Mouse (Mus musculus) stomach, embryonic 16.5 days (tissue): ENCODE measurements around the gene Cacna2d3. TPM values are rescaled to one million over a fixed set of nuclear protein-coding genes. Genes with fewer than 3 reads are reported as not detected.

Experiments
- ATAC-seq: fragments of 200-750 bp; cut with Nextera tagmentation; 2 replicates; pipeline ENCODE4 v1.8.0; 2017; ENCODE audit warnings: moderate number of reproducible peaks, moderate TSS enrichment; ENCODE audit not compliant: insufficient read depth, low FRiP score
- H3K27ac ChIP-seq: fragments of 300-500 bp; sonication (generic); 2 replicates; pipeline ENCODE4 v1.5.1; 2014; ENCODE audit warnings: low read length
- H3K27me3 ChIP-seq: fragments of 300-500 bp; sonication (generic); 2 replicates; pipeline ENCODE4 v1.6.1; 2014; ENCODE audit warnings: low read length, control low read depth, mixed read lengths; ENCODE audit not compliant: control insufficient read depth, insufficient read depth
- H3K36me3 ChIP-seq: fragments of 300-500 bp; sonication (generic); 2 replicates; pipeline ENCODE4 v1.6.1; 2014; ENCODE audit warnings: low read length; ENCODE audit not compliant: control insufficient read depth, insufficient read depth
- H3K4me1 ChIP-seq: fragments of 300-500 bp; sonication (generic); 2 replicates; pipeline ENCODE4 v1.6.1; 2014; ENCODE audit warnings: low read length, control low read depth, mixed read lengths; ENCODE audit not compliant: control insufficient read depth, insufficient read depth
- H3K4me2 ChIP-seq: fragments of 300-500 bp; sonication (generic); 2 replicates; pipeline ENCODE4 v1.6.1; 2014; ENCODE audit warnings: low read depth, low read length, mixed read lengths
- H3K4me3 ChIP-seq: fragments of 300-500 bp; sonication (generic); replicated peaks from 2 replicates; pipeline ENCODE4 v1.5.1; 2014; ENCODE audit warnings: mild to moderate bottlenecking, low read length
- H3K9ac ChIP-seq: fragments of 300-500 bp; sonication (generic); 2 replicates; pipeline ENCODE4 v1.6.1; 2014; ENCODE audit warnings: low read length
- H3K9me3 ChIP-seq: fragments of 300-500 bp; sonication (generic); replicated peaks from 2 replicates; pipeline ENCODE4 v1.6.1; 2016; ENCODE audit warnings: low read length, control low read depth; ENCODE audit not compliant: control insufficient read depth
- whole genome bisulfite sequencing: fragments of 180-500 bp; shearing (Covaris S2); extraction: QIAGEN DNeasy Blood & Tissue Kit; methylation state at CpG from one replicate; pipeline ENCODE4 v1.1.7; 2014; 5-methylcytosine and 5-hydroxymethylcytosine counted together
- polyA plus RNA-seq: library from polyadenylated mRNA; unstranded; fragments of >200 nt; fragmentation: Nextera tagmentation; extraction: Ambion mirVana; gene quantifications from 2 replicates; pipeline ENCODE4 v1.2.1, GENCODE M21; 2015

Gene Cacna2d3
- polyA plus RNA-seq, 1 experiment from 2014 or later, result 1.6 TPM

DNA sequence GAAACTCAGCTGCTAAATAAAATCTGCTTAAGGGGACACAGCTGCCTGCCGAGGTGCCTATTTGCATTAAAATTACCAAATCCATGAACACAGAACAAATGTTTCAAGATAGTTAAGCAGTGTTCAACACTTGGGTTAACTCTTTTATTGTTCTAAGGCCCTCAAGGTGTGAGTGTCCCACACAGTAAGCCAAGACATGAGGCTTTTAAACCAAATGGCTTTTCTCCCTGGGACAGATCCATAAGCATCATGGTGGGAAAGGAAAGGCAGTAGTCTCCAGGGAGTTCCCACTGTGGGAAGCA lies 516.7 kb downstream of the Cacna2d3 start:
- WGBS, result 58% methylated on average over 1 of the region's 1 CpGs
- Histone ChIP-seq H3K4me3 (no peak overlapping the region), H3K9ac (no peak overlapping the region), H3K4me1 (no peaks in the 10 kb centered on the region), H3K27ac (no peak overlapping the region), H3K36me3 (no peaks in the 10 kb centered on the region), H3K4me2 (no peak overlapping the region), H3K9me3 (no peaks in the 10 kb centered on the region), H3K27me3 (no peaks in the 10 kb centered on the region)
- ATAC-seq, result no peak

DNA sequence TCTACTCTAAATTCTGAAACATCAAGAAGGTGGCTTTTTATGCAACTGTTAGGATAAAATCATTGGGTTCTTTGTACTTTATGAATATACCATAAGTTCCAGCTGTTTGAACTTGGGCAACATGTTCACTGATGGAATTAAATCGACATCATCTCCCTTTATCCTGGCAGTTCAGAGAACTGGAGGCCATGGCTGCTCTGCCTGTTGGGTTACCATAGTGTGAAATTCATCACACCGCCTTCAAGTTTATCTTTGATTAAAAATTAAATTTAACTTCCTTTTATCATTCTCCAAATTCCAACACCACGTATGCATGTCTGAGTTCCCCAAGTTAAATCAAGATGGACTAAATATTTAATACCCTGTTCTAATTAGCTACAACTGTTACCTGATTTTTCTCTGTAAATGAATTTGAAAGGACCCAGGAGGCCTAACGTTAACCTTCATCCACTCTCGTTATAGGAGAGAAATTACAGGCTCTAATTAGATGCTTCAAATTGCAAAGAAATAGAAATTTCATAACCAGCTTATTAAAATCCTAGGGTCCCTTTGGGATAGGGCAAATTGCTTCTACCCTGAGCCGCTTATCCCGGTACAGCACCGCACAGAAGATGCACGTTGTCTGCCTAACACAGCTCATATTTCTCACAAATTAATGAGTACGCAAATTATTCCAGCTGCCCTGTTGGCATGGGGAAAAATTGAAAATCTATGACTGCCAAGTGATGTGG lies 517.3 kb downstream of the Cacna2d3 start:
- ATAC-seq, result no peak
- no peak overlapping the region for H3K27ac ChIP-seq

DNA sequence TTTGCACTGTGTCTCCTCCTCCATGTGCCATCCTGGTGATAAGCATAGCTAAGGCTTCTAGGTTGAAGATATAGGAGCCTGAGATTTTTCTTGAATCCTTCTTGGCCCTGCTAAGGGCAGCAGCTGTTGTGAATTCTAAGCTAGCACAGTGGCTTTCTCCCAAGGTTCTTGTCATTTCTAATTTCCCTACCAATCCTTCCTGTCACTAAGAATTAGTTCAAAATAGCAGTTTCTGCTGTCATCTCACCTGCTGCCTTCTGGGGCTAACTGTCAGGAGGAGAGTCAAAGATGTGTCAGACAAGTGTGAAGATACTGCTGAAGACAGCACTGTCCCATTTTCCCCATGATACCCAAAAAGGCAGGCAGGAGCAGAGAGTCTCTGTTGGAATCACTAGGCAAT lies 525.5 kb downstream of the Cacna2d3 start:
- Histone ChIP-seq H3K4me2 (no peak overlapping the region), H3K4me3 (no peak overlapping the region), H3K9me3 (no peaks in the 10 kb centered on the region), H3K4me1 (no peaks in the 10 kb centered on the region), H3K27me3 (no peaks in the 10 kb centered on the region), H3K27ac (no peak overlapping the region), H3K9ac (no peak overlapping the region), H3K36me3 (no peaks in the 10 kb centered on the region)
- ATAC-seq, result no peak

More for the DNA sequence above, 517.3 kb downstream of the Cacna2d3 start:
- 81% methylated on average over 10 of the region's 10 CpGs for WGBS
- H3K4me1 ChIP-seq, result no peaks in the 10 kb centered on the region
- H3K9me3 ChIP-seq, result no peaks in the 10 kb centered on the region
- no peak overlapping the region for H3K9ac ChIP-seq
- no peak overlapping the region for H3K4me3 ChIP-seq
- H3K4me2 ChIP-seq, result no peak overlapping the region
- H3K36me3 ChIP-seq, result no peaks in the 10 kb centered on the region
- H3K27me3 ChIP-seq, result no peaks in the 10 kb centered on the region

DNA sequence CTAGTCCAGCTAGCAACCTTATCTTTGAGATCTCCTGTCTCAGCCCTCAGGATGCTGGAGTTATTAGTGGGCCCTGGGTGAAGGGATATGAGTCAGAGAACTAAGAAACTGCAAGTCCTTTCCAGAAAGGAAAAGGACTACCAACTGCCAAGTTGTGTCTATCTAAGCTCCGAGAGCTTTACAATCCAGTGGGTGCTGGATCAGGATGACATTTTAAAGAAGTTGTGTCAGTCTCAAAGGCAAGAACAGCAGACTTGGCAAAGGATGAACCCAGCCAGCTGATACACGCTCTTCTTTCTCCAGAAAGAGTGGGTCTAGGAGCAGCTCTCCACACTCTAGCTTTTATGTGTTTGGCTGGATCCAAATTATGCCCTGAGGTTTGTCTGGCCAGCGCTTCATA lies 530.2 kb downstream of the Cacna2d3 start:
- no peak overlapping the region for H3K4me3 ChIP-seq
- H3K27me3 ChIP-seq, result no peaks in the 10 kb centered on the region
- WGBS, result 93% methylated on average over 3 of the region's 3 CpGs
- no peaks in the 10 kb centered on the region for H3K4me1 ChIP-seq
- H3K4me2 ChIP-seq, result no peak overlapping the region
- H3K9me3 ChIP-seq, result no peaks in the 10 kb centered on the region
- no peaks in the 10 kb centered on the region for H3K36me3 ChIP-seq
- no peak overlapping the region for H3K9ac ChIP-seq
- no peak for ATAC-seq
- no peak overlapping the region for H3K27ac ChIP-seq

DNA sequence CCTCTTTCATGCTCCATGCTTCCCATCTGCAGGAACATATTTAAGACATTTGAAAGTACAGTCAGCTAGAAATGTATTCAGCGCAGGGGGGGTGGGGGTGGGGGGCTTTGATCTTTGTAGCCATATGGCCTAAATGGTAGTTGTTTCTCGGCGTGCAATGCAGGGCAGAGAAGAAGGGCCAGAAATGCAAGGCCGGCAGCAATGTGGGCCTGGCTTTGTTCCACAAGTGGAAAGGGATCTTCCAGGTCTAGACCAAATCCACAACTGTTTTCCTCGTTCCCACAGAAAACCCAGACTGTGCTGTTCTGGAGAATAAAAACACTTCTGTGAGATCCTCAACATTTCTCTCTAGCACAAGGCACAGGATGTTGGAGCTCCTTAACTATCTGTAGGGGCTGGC lies 537.9 kb downstream of the Cacna2d3 start:
- H3K4me1 ChIP-seq, result peaks cover 5% of the 10 kb centered on the region
- H3K4me3 ChIP-seq, result no peak overlapping the region
- no peak overlapping the region for H3K9ac ChIP-seq
- H3K27ac ChIP-seq, result no peak overlapping the region
- WGBS, result 70% methylated on average over 5 of the region's 5 CpGs
- H3K36me3 ChIP-seq, result no peaks in the 10 kb centered on the region
- no peaks in the 10 kb centered on the region for H3K9me3 ChIP-seq
- no peak overlapping the region for H3K4me2 ChIP-seq
- no peak for ATAC-seq
- H3K27me3 ChIP-seq, result no peaks in the 10 kb centered on the region

GRCm38 (mm10) chr14:29179397-29179888 lies 542.2 kb downstream of the Cacna2d3 start:
- no peak for ATAC-seq
- H3K4me1 ChIP-seq, result peaks cover 6% of the 10 kb centered on the region
- H3K27ac ChIP-seq, result no peak overlapping the region
- H3K9ac ChIP-seq, result no peak overlapping the region
- no peaks in the 10 kb centered on the region for H3K27me3 ChIP-seq
- no peaks in the 10 kb centered on the region for H3K9me3 ChIP-seq
- WGBS, result 53% methylated on average over 11 of the region's 11 CpGs
- no peak overlapping the region for H3K4me3 ChIP-seq
- H3K36me3 ChIP-seq, result no peaks in the 10 kb centered on the region
- no peak overlapping the region for H3K4me2 ChIP-seq

GRCm38 (mm10) chr14:29178695-29179396 lies 542.8 kb downstream of the Cacna2d3 start:
- Histone ChIP-seq H3K9ac (no peak overlapping the region), H3K9me3 (no peaks in the 10 kb centered on the region), H3K4me3 (no peak overlapping the region), H3K4me1 (peaks cover 6% of the 10 kb centered on the region), H3K27ac (no peak overlapping the region), H3K36me3 (no peaks in the 10 kb centered on the region), H3K27me3 (no peaks in the 10 kb centered on the region), H3K4me2 (no peak overlapping the region)
- 20% methylated on average over 15 of the region's 15 CpGs for WGBS
- no peak for ATAC-seq

DNA sequence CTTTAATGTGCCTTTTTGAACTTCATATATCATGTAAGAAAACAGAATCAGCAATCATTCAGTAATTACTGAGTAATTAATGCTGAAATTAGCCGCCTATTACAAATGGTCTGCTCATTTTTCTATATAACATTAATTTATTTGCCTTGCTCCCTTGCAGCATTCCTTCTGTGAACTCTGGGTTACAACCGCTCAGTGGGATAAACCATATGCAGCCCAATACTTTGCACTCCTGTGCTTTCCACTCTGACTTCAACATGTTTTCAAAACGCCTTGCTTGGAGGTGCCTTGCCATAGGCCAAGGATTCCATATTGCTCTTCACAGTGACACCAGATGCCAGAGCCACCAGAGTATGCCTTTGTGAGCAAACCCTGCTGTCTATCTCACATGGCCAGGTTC lies 546.9 kb downstream of the Cacna2d3 start:
- H3K36me3 ChIP-seq, result no peaks in the 10 kb centered on the region
- peaks cover 6% of the 10 kb centered on the region for H3K4me1 ChIP-seq
- no peak overlapping the region for H3K4me2 ChIP-seq
- H3K9me3 ChIP-seq, result no peaks in the 10 kb centered on the region
- H3K4me3 ChIP-seq, result no peak overlapping the region
- no peak for ATAC-seq
- 51% methylated on average over 3 of the region's 3 CpGs for WGBS
- no peak overlapping the region for H3K9ac ChIP-seq
- H3K27ac ChIP-seq, result no peak overlapping the region
- H3K27me3 ChIP-seq, result no peaks in the 10 kb centered on the region

- no peaks in the 10 kb centered on the region for H3K9me3 ChIP-seq
- H3K4me2 ChIP-seq, result no peak overlapping the region
- H3K4me1 ChIP-seq, result no peaks in the 10 kb centered on the region
- H3K27me3 ChIP-seq, result no peaks in the 10 kb centered on the region
- no peaks in the 10 kb centered on the region for H3K36me3 ChIP-seq
- 88% methylated on average over 2 of the region's 2 CpGs for WGBS
- no peak for ATAC-seq
- H3K4me3 ChIP-seq, result no peak overlapping the region
- no peak overlapping the region for H3K27ac ChIP-seq
- H3K9ac ChIP-seq, result no peak overlapping the region
These were observed 549.5 kb downstream of the Cacna2d3 start for GRCm38 (mm10) chr14:29172207-29172606.
